Mouse (Mus musculus) heart, embryonic 16.5 days (tissue): Measurements from ENCODE around the gene Traf4. TPM values are rescaled to one million over a fixed set of nuclear protein-coding genes. Genes with fewer than 3 reads are reported as not detected.

Source experiments
- ATAC-seq: fragments of 200-750 bp; cut with Nextera tagmentation; replicated peaks from 2 replicates; pipeline ENCODE4 v1.8.0; 2017; ENCODE audit warnings: moderate number of reproducible peaks; ENCODE audit not compliant: insufficient read depth, low FRiP score; ENCODE audit errors: extremely low read depth
- H3K27ac ChIP-seq: fragments of 300-500 bp; sonication (generic); 2 replicates; pipeline ENCODE4 v1.5.1; 2014; ENCODE audit warnings: mild to moderate bottlenecking, low read length, control low read depth, moderate library complexity
- H3K27me3 ChIP-seq: fragments of 300-500 bp; sonication (generic); 2 replicates; pipeline ENCODE4 v1.6.1; 2014; ENCODE audit warnings: low read length, mixed read lengths; ENCODE audit not compliant: control insufficient read depth, insufficient read depth
- H3K36me3 ChIP-seq: fragments of 300-500 bp; sonication (generic); 2 replicates; pipeline ENCODE4 v1.6.1; 2014; ENCODE audit not compliant: control insufficient read depth, insufficient read depth
- H3K4me1 ChIP-seq: fragments of 300-500 bp; sonication (generic); 2 replicates; pipeline ENCODE4 v1.6.1; 2014; ENCODE audit warnings: low read length, mixed read lengths; ENCODE audit not compliant: control insufficient read depth, insufficient read depth
- H3K4me2 ChIP-seq: fragments of 300-500 bp; sonication (generic); 2 replicates; pipeline ENCODE4 v1.6.1; 2014; ENCODE audit warnings: low read depth, mild to moderate bottlenecking, control low read depth, low read length
- H3K4me3 ChIP-seq: fragments of 300-500 bp; sonication (generic); 2 replicates; pipeline ENCODE4 v1.5.1; 2014; ENCODE audit warnings: mild to moderate bottlenecking, control low read depth, low read length
- H3K9ac ChIP-seq: fragments of 300-500 bp; sonication (generic); 2 replicates; pipeline ENCODE4 v1.6.1; 2014; ENCODE audit warnings: low read length, control low read depth
- H3K9me3 ChIP-seq: fragments of 300-500 bp; sonication (generic); replicated peaks from 2 replicates; pipeline ENCODE4 v1.6.1; 2016; ENCODE audit warnings: low read length; ENCODE audit not compliant: control insufficient read depth
- whole genome bisulfite sequencing: fragments of 180-500 bp; shearing (Covaris S2); extraction: QIAGEN DNeasy Blood & Tissue Kit; methylation state at CpG from one replicate; pipeline ENCODE4 v1.1.7; 2014; 5-methylcytosine and 5-hydroxymethylcytosine counted together
- polyA plus RNA-seq: library from polyadenylated mRNA; unstranded; fragments of >200 nt; fragmentation: Nextera tagmentation; extraction: Ambion mirVana; gene quantifications from 2 replicates; pipeline ENCODE4 v1.2.1, GENCODE M21; 2015

Traf4 gene
- polyA plus RNA-seq, 1 experiment from 2014 or later, result 37.3 TPM

GRCm38 (mm10) chr11:78183884-78184514 is 18.6 kb upstream of the Traf4 start:
- Histone ChIP-seq H3K27ac (no peak overlapping the region), H3K27me3 (no peaks in the 10 kb centered on the region), H3K36me3 (peaks cover 23% of the 10 kb centered on the region), H3K4me1 (peaks cover 33% of the 10 kb centered on the region), H3K4me3 (peak overlapping the region; percentile 96), H3K9ac (peak overlapping the region; percentile 39), H3K9me3 (no peaks in the 10 kb centered on the region), H3K4me2 (peak overlapping the region; percentile 59)
- ATAC-seq, result no peak
- WGBS, result 45% methylated on average over 10 of the region's 10 CpGs

- WGBS, result under 1% methylated on average over 38 of the region's 38 CpGs
- Histone ChIP-seq H3K4me3 (peak within 1 kb of the TSS; percentile 96), H3K27ac (peak within 1 kb of the TSS; percentile 94), H3K4me1 (peaks cover 33% of the 10 kb centered on the region), H3K9me3 (no peaks in the 10 kb centered on the region), H3K9ac (peak within 1 kb of the TSS; percentile 96), H3K36me3 (peaks cover 23% of the 10 kb centered on the region), H3K27me3 (no peaks in the 10 kb centered on the region), H3K4me2 (peak within 1 kb of the TSS; percentile 76)
- peak; percentile 84 for ATAC-seq
Observed at GRCm38 (mm10) chr11:78182961-78183844, 17.8 kb upstream of the Traf4 start, which contains the start of gene Rpl23a. TSS of gene Rpl23a (minus strand) at chr11:78183584.

- no peak for ATAC-seq
Observed at GRCm38 (mm10) chr11:78182450-78182849, 17.1 kb upstream of the Traf4 start.

GRCm38 (mm10) chr11:78181830-78182357 is 16.5 kb upstream of the Traf4 start:
- H3K4me2 ChIP-seq, result peak overlapping the region; percentile 76
- no peak overlapping the region for H3K27ac ChIP-seq
- no peaks in the 10 kb centered on the region for H3K27me3 ChIP-seq
- peaks cover 34% of the 10 kb centered on the region for H3K4me1 ChIP-seq
- no peak for ATAC-seq
- H3K9ac ChIP-seq, result peak overlapping the region; percentile 96
- H3K36me3 ChIP-seq, result peaks cover 23% of the 10 kb centered on the region
- H3K9me3 ChIP-seq, result no peaks in the 10 kb centered on the region
- peak overlapping the region; percentile 96 for H3K4me3 ChIP-seq
- WGBS, result 44% methylated on average over 2 of the region's 2 CpGs

More at GRCm38 (mm10) chr11:78182450-78182849, 17.1 kb upstream of the Traf4 start:
- no peaks in the 10 kb centered on the region for H3K27me3 ChIP-seq
- peak overlapping the region; percentile 96 for H3K9ac ChIP-seq
- 3% methylated on average over 7 of the region's 7 CpGs for WGBS
- H3K9me3 ChIP-seq, result no peaks in the 10 kb centered on the region
- peaks cover 31% of the 10 kb centered on the region for H3K4me1 ChIP-seq
- H3K4me2 ChIP-seq, result peak overlapping the region; percentile 76
- H3K4me3 ChIP-seq, result peak overlapping the region; percentile 96
- H3K27ac ChIP-seq, result peak overlapping the region; percentile 94
- H3K36me3 ChIP-seq, result peaks cover 23% of the 10 kb centered on the region

- Histone ChIP-seq H3K9ac (no peak overlapping the region), H3K4me3 (no peak overlapping the region)
Observed at GRCm38 (mm10) chr11:78180081-78180761, 14.8 kb upstream of the Traf4 start.

GRCm38 (mm10) chr11:78179438-78179999 is 14.1 kb upstream of the Traf4 start:
- Histone ChIP-seq H3K9me3 (no peaks in the 10 kb centered on the region), H3K36me3 (peaks cover 23% of the 10 kb centered on the region), H3K9ac (peak overlapping the region; percentile 86), H3K27me3 (no peaks in the 10 kb centered on the region), H3K27ac (peak overlapping the region; percentile 94), H3K4me3 (peak overlapping the region; percentile 81), H3K4me2 (peak overlapping the region; percentile 95), H3K4me1 (peaks cover 37% of the 10 kb centered on the region)
- WGBS, result 27% methylated on average over 8 of the region's 8 CpGs
- ATAC-seq, result no peak

More at GRCm38 (mm10) chr11:78180081-78180761, 14.8 kb upstream of the Traf4 start:
- no peak overlapping the region for H3K4me2 ChIP-seq
- 68% methylated on average over 6 of the region's 6 CpGs for WGBS
- no peak overlapping the region for H3K27ac ChIP-seq
- peaks cover 23% of the 10 kb centered on the region for H3K36me3 ChIP-seq
- peaks cover 37% of the 10 kb centered on the region for H3K4me1 ChIP-seq
- no peak for ATAC-seq
- H3K9me3 ChIP-seq, result no peaks in the 10 kb centered on the region
- no peaks in the 10 kb centered on the region for H3K27me3 ChIP-seq

- Histone ChIP-seq H3K27me3 (no peaks in the 10 kb centered on the region), H3K27ac (peak overlapping the region; percentile 94)
- ATAC-seq, result peak; percentile 3
Observed at GRCm38 (mm10) chr11:78178859-78179437, 13.6 kb upstream of the Traf4 start.

More at GRCm38 (mm10) chr11:78178859-78179437, 13.6 kb upstream of the Traf4 start:
- 1% methylated on average over 29 of the region's 29 CpGs for WGBS
- Histone ChIP-seq H3K9me3 (no peaks in the 10 kb centered on the region), H3K4me2 (peak overlapping the region; percentile 95), H3K4me1 (peaks cover 34% of the 10 kb centered on the region), H3K9ac (peak overlapping the region; percentile 86), H3K4me3 (peak overlapping the region; percentile 81), H3K36me3 (peaks cover 23% of the 10 kb centered on the region)
